Mouse (Mus musculus): ENCODE data around the gene Pepd. TPM values are rescaled to one million over a fixed set of nuclear protein-coding genes. Genes with fewer than 3 reads are reported as not detected.

Gene Pepd
- total RNA-seq, 2 experiments from 2014 or later = 50.2 to 61.5 TPM

- ATAC-seq (ENCODE audit: poor library complexity, severe bottlenecking) = peak; percentile 85
Observed at GRCm38 (mm10) chr7:35025409-35026275, 113.5 kb downstream of the Pepd start.

- ATAC-seq (ENCODE audit: poor library complexity, severe bottlenecking) = no peak
Observed at GRCm38 (mm10) chr7:35026276-35026630, 114.1 kb downstream of the Pepd start.

- ATAC-seq (ENCODE audit: poor library complexity, severe bottlenecking) = no peak
Observed at GRCm38 (mm10) chr7:35026838-35027291, 114.7 kb downstream of the Pepd start.

GRCm38 (mm10) chr7:35027801-35028420, 115.7 kb downstream of the Pepd start:
- ATAC-seq (ENCODE audit: poor library complexity, severe bottlenecking) = no peak

- ATAC-seq (ENCODE audit: poor library complexity, severe bottlenecking) = peak; percentile 74
Observed at GRCm38 (mm10) chr7:35028559-35028958, 116.4 kb downstream of the Pepd start.

GRCm38 (mm10) chr7:35029228-35029627, 117.0 kb downstream of the Pepd start:
- ATAC-seq (ENCODE audit: poor library complexity, severe bottlenecking) = no peak

GRCm38 (mm10) chr7:35029648-35030047, 117.5 kb downstream of the Pepd start:
- ATAC-seq (ENCODE audit: poor library complexity, severe bottlenecking) = no peak

GRCm38 (mm10) chr7:35030567-35030966, 118.4 kb downstream of the Pepd start:
- no peak for ATAC-seq (ENCODE audit: poor library complexity, severe bottlenecking)

GRCm38 (mm10) chr7:35035141-35035553, 123.0 kb downstream of the Pepd start:
- ATAC-seq (ENCODE audit: poor library complexity, severe bottlenecking) = no peak

- ATAC-seq (ENCODE audit: poor library complexity, severe bottlenecking) = no peak
Observed at GRCm38 (mm10) chr7:35035565-35035964, 123.4 kb downstream of the Pepd start.

- ATAC-seq (ENCODE audit: poor library complexity, severe bottlenecking) = no peak
Observed at GRCm38 (mm10) chr7:35036266-35036731, 124.1 kb downstream of the Pepd start.

GRCm38 (mm10) chr7:35037408-35037807, 125.2 kb downstream of the Pepd start:
- no peak for ATAC-seq (ENCODE audit: poor library complexity, severe bottlenecking)

- no peak for ATAC-seq (ENCODE audit: poor library complexity, severe bottlenecking)
Observed at GRCm38 (mm10) chr7:35040176-35040972, 128.2 kb downstream of the Pepd start.

- no peak for ATAC-seq (ENCODE audit: poor library complexity, severe bottlenecking)
Observed at GRCm38 (mm10) chr7:35041286-35042208, 129.4 kb downstream of the Pepd start.

- ATAC-seq (ENCODE audit: poor library complexity, severe bottlenecking) = no peak
Observed at GRCm38 (mm10) chr7:35042209-35042554, 130.0 kb downstream of the Pepd start.

- no peak for ATAC-seq (ENCODE audit: poor library complexity, severe bottlenecking)
Observed at GRCm38 (mm10) chr7:35042759-35043217, 130.6 kb downstream of the Pepd start.

GRCm38 (mm10) chr7:35043266-35043817, 131.2 kb downstream of the Pepd start:
- ATAC-seq (ENCODE audit: poor library complexity, severe bottlenecking) = no peak

- ATAC-seq (ENCODE audit: poor library complexity, severe bottlenecking) = no peak
Observed at GRCm38 (mm10) chr7:35044719-35045118, 132.5 kb downstream of the Pepd start.

GRCm38 (mm10) chr7:35046091-35046490, 133.9 kb downstream of the Pepd start:
- ATAC-seq (ENCODE audit: poor library complexity, severe bottlenecking) = no peak

GRCm38 (mm10) chr7:35050540-35050939, 138.4 kb downstream of the Pepd start:
- ATAC-seq (ENCODE audit: poor library complexity, severe bottlenecking) = no peak
